Mouse (Mus musculus) right cerebral cortex, postnatal 10 days (tissue): ENCODE measurements around the gene Helt.

Source experiments
- DNase-seq, 2 experiments: peaks; one replicate each; pipeline ENCODE4 v3.0.0; 2021; ENCODE audit warnings: low spot score in 2 of 2

The Helt gene

GRCm38 (mm10) chr8:46294181-46294892 is at the start of gene Helt:
TSS of gene Helt (minus strand) at chr8:46294671.
- no peak for DNase-seq

- DNase-seq = peak in 1 of 2 experiments; percentile 38
These were observed 47.8 kb upstream of the Helt start for GRCm38 (mm10) chr8:46342272-46342671.

DNA sequence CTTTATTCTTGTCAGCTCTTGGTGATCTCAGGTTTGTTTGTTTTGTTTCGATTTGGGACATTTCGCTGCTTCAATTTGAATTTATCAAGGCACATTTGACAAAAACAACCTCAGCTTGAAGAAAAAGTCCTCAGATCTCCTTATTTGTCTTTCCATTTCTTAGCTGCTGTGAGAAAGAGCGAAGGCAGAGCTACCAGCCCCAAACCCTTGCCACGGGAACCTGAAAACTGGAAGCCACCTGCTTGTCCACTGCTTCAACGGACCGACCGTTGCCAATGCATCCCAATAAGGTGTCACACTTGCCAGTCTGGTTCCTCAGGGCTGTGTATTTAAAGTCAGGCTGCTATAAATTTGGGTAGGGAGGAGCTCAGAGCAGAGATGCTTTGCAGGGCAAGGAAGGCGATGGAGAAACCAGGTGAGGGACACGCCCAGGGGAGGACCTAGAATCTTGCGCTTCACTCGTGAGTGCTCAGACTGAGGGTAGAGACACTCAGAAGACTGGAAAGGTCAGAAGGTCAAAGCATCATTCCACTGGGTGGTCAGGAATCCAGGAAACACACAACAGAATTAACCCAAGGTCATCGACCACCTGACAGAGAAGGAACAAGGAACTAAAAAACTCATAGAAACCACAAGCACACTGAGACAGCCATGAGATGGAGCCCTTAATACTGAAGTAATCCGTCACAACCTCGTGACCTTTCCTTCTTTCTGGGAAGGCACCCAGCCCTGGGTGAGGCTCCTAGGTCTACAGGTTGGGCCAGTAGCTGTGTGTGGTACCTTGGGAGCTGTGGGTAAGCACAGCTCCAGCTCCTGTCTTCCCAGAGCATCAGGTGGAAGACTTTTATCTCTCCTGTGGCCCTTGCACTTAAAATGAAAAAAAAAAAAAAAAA is 46.2 kb upstream of the Helt start:
- DNase-seq = no peak

DNA sequence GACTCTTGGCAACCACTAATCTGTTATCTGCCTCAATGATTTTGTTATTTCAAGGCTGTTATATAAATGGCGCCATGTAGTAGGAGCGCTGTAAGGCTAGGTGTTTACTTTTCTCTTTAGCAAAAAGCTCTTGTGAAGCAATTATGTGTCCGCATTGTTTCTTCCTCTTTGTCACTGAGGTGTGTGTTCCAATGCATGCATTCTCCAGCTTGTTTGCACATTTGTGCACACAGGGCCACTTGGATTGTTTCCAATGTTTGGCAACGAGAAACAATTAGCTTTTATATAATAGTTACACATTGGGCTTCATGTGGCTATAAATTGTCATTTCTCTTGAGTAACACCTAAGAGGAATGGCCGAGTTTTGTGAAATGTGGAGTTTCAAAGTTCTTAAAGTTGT is 44.8 kb upstream of the Helt start:
- DNase-seq = no peak

DNA sequence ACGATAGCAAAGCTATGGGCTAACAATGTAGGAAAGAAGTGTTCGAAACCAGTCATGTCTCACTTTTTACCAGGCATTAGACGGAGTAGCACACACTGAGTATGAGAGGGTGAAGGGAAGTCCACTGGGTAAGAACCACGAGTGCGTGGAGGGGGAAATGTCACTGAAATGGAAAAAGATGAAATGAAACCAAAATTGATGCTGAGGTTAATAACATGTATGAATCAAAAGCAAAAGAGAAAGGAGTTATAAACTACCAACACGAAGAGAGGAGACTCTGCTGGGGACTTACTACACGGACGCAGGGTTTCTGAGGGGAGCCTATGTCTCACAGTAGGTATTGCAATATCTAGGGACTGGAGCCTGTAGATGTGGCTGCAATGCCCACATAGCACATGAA is 41.9 kb upstream of the Helt start:
- DNase-seq = no peak

- no peak for DNase-seq
These were observed 38.1 kb upstream of the Helt start for GRCm38 (mm10) chr8:46332389-46333061.

GRCm38 (mm10) chr8:46331801-46332200 is 37.3 kb upstream of the Helt start:
- DNase-seq = no peak

- no peak for DNase-seq
These were observed 34.9 kb upstream of the Helt start for GRCm38 (mm10) chr8:46329396-46329795.

DNA sequence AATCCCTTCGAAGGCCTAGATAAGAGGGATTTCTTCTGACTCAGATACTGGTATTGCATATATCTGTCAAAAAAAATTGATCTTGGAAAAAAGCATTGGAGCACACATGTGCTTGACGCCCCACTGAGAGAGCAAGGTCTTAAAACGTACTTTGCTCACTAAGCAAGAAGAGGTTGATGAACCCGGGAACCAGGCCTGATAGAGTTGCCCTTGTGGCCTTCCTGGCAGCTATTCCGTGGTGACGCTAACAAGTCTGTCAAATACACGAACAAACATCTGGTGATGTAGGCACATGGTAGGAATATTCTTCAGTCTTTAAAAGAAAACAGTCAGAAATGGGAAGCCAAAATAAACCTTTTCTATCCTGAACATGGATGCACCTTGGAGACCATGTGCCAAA is 32.8 kb upstream of the Helt start:
- no peak for DNase-seq

GRCm38 (mm10) chr8:46326715-46327114 is 32.2 kb upstream of the Helt start:
- no peak for DNase-seq

DNA sequence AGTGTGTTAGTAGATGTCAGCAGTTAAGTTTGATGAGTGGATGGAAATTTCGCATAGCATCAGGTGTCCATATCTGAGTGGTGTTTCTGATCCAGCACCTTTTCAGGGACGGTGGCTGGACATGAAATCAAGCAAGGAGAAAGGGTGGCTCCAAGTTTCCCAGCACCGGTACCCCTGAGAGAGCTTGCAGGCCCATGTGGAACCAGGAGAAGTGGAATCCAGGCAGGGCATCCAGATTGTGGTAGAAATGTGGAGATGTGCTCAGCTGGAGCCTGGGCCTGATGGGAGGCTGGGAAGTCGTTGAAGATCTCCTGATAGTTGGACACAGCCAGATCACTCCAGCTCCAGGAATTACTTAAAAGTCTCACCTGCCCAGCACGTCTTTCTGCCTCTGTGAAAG is 30.2 kb upstream of the Helt start:
- DNase-seq = no peak

DNA sequence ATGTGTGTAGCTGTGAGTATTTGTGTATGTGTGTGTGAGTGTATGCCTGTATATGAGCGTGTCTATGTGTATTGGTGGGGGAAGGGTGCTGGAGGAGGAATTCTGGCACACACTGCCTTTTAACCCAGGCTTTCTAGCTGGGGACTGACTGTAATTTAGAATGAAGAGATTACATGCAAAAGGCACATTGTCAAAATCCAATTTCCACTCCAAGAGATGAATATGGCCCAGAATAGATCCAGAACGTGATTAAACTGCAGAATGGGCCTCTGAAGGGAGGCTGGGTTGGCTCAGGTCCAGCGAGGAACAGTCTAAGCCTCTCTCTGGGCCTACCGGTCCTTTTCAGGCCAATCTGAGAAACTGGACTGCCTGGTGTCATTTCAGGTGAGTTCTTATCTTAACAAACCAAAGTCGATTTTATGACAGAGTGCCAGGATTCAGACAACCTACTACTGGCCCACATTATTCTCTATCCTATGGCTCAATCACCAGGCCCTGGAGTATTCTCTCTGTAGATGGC is 29.3 kb upstream of the Helt start:
- DNase-seq = peak; percentile 55 to 65

GRCm38 (mm10) chr8:46322833-46323232 is 28.4 kb upstream of the Helt start:
- no peak for DNase-seq

- no peak for DNase-seq
These were observed 27.9 kb upstream of the Helt start for GRCm38 (mm10) chr8:46322421-46322820.

GRCm38 (mm10) chr8:46318802-46319201 is 24.3 kb upstream of the Helt start:
- DNase-seq = no peak

DNA sequence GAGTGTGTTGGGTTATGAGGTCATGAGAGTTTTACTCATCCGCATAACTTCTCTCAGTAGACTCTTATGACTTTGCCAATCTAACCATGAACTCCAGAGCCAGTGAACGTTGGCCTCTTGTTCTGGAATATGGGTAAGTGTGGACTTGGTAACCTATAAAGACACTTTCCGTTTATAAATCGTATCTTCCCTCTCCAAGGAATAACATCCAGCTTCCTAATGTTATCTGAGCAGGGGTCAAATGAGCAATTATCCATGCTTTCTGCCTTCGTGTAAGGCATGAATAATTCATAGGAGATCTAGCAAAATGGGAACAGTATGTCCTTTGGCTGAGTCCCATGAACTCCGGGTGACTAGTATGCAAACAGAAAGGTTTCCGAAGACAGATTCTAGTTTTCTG is 22.7 kb upstream of the Helt start:
- no peak for DNase-seq

DNA sequence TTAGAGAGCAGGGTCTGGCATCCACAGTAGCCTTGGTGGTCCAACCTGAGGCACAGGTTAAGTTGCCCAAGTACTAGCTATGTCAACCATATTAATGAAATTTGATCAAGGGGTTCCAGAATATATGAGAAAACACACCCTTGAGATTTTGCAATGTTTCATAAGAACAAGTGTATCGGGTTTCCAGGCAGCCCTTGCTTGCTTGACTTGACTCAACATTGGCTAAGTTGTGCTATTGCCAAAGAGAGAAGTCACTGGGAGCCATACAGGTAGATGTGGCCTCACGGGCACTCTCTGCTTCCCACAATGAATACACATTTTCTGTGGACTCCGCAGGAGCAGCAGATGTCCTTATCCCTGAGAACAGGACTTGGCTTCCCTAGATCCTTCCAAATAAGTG is 19.3 kb upstream of the Helt start:
- DNase-seq = no peak

- DNase-seq = peak; percentile 75 to 88
These were observed 16.7 kb upstream of the Helt start for GRCm38 (mm10) chr8:46311159-46311558.

GRCm38 (mm10) chr8:46308189-46308588 is 13.7 kb upstream of the Helt start:
- DNase-seq = no peak

GRCm38 (mm10) chr8:46305733-46306349 is 11.4 kb upstream of the Helt start:
- DNase-seq = no peak

DNA sequence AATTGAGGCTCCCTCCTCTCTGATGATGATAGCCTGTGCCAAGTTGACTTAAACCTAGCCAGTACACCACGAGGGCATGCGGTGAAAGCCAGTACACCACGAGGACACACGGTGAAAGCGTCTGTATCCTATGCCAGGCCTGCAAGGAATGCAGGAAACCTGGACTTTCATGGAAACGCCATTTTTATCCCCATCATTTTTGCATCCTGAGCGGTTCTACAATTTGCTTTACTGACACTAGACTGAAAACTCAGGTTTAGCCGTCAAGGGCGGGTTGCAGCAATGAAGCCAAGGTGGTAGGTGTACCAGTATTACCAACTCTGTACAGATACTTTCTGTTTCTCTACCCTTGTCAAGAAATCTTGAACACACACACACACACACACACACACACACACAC is 7.7 kb upstream of the Helt start:
- DNase-seq = no peak

- no peak for DNase-seq
These were observed 4.4 kb upstream of the Helt start for GRCm38 (mm10) chr8:46298847-46299246.
